Mouse (Mus musculus) MEL (cell line): ENCODE data around the gene Med13. TPM values are rescaled to one million over a fixed set of nuclear protein-coding genes. Genes with fewer than 3 reads are reported as not detected.

Source experiments
- DNase-seq: peaks from one replicate; pipeline ENCODE4 v3.0.0; 2011; ENCODE audit warnings: low read depth, low spot score
- H3K27ac ChIP-seq: 2 replicates; pipeline ENCODE4 v1.5.1; 2012; ENCODE audit warnings: low read depth, mild to moderate bottlenecking, control low read depth, low read length, moderate library complexity; ENCODE audit not compliant: control insufficient read depth
- H3K27me3 ChIP-seq, 2 experiments: fragments of 150-350 bp in 1 of 2; sonication (generic) in 1 of 2; 2 replicates each; pipeline ENCODE4 v1.6.1; 2012; ENCODE audit warnings: low read length in 2 of 2, mild to moderate bottlenecking in 2 of 2, improper control_type of control experiment in 1 of 2, moderate library complexity in 1 of 2; ENCODE audit not compliant: insufficient read depth in 2 of 2, control insufficient read depth in 1 of 2
- H3K36me3 ChIP-seq, 2 experiments: 2 replicates each; pipeline ENCODE4 v1.6.1; 2012 to 2014; ENCODE audit warnings: low read length in 2 of 2, improper control_type of control experiment in 1 of 2, inconsistent platforms in 1 of 2, mild to moderate bottlenecking in 1 of 2; ENCODE audit not compliant: insufficient read depth in 2 of 2, control insufficient read depth in 1 of 2
- H3K4me1 ChIP-seq, 2 experiments: fragments of 150-350 bp in 1 of 2; sonication (generic) in 1 of 2; 2 replicates each; pipeline ENCODE4 v1.6.1; 2012; ENCODE audit warnings: low read length in 2 of 2, improper control_type of control experiment in 1 of 2, mild to moderate bottlenecking in 1 of 2; ENCODE audit not compliant: insufficient read depth in 2 of 2, control insufficient read depth in 1 of 2
- H3K4me3 ChIP-seq, 2 experiments: fragments of 150-350 bp in 1 of 2; sonication (generic) in 1 of 2; 2 replicates each; pipeline ENCODE4 v1.5.1; 2012; ENCODE audit warnings: low read depth in 2 of 2, low read length in 2 of 2, mild to moderate bottlenecking in 2 of 2, moderate library complexity in 2 of 2, control low read depth in 1 of 2, improper control_type of control experiment in 1 of 2; ENCODE audit not compliant: control insufficient read depth in 1 of 2, insufficient read depth in 1 of 2
- H3K79me2 ChIP-seq: 2 replicates; pipeline ENCODE4 v1.6.1; 2012; ENCODE audit warnings: mild to moderate bottlenecking, low read length, moderate library complexity; ENCODE audit not compliant: control insufficient read depth, poor library complexity, insufficient read depth
- H3K9ac ChIP-seq: 2 replicates; pipeline ENCODE4 v1.6.1; 2012; ENCODE audit warnings: low read depth, mild to moderate bottlenecking, control low read depth, low read length, moderate library complexity; ENCODE audit not compliant: control insufficient read depth, poor library complexity, severe bottlenecking
- H3K9me3 ChIP-seq: fragments of 150-350 bp; sonication (generic); replicated peaks from 2 replicates; pipeline ENCODE4 v1.6.1; 2012; ENCODE audit warnings: mild to moderate bottlenecking, low read length, improper control_type of control experiment, moderate library complexity; ENCODE audit not compliant: insufficient read depth
- BHLHE40 ChIP-seq: IDR thresholded peaks from 2 replicates; pipeline ENCODE4 v1.6.1; 2012; ENCODE audit warnings: low read depth, mild to moderate bottlenecking, inconsistent platforms, low read length, improper control_type of control experiment, borderline replicate concordance
- CHD2 ChIP-seq: IDR thresholded peaks from 2 replicates; pipeline ENCODE4 v1.6.1; 2011; ENCODE audit warnings: low read length, improper control_type of control experiment
- ELF1 ChIP-seq: IDR thresholded peaks from 2 replicates; pipeline ENCODE4 v1.6.1; 2014; ENCODE audit warnings: low read depth, mild to moderate bottlenecking, inconsistent platforms, low read length, improper control_type of control experiment, moderate library complexity
- EP300 ChIP-seq, 2 experiments: IDR thresholded peaks; 2 replicates each; pipeline ENCODE4 v1.6.1; 2011; ENCODE audit warnings: improper control_type of control experiment in 2 of 2, low read length in 2 of 2, low read depth in 1 of 2, mild to moderate bottlenecking in 1 of 2
- ETS1 ChIP-seq: IDR thresholded peaks from 2 replicates; pipeline ENCODE4 v1.6.1; 2012; ENCODE audit warnings: low read depth, mild to moderate bottlenecking, inconsistent platforms, low read length, improper control_type of control experiment, moderate library complexity
- GATA1 ChIP-seq: IDR thresholded peaks from 2 replicates; pipeline ENCODE4 v1.6.1; 2011; ENCODE audit warnings: low read depth, low read length, improper control_type of control experiment
- KAT2A ChIP-seq: conservative IDR thresholded peaks from 2 replicates; pipeline ENCODE4 v1.6.1; 2012; ENCODE audit warnings: low read depth, low read length, improper control_type of control experiment, inconsistent platforms
- MAFK ChIP-seq: IDR thresholded peaks from 2 replicates; pipeline ENCODE4 v1.6.1; 2011; ENCODE audit warnings: low read depth, mild to moderate bottlenecking, low read length, improper control_type of control experiment, borderline replicate concordance
- MAX ChIP-seq: IDR thresholded peaks from 2 replicates; pipeline ENCODE4 v1.6.1; 2011; ENCODE audit warnings: low read length, improper control_type of control experiment
- MAZ ChIP-seq: IDR thresholded peaks from 2 replicates; pipeline ENCODE4 v1.6.1; 2012; ENCODE audit warnings: low read depth, mild to moderate bottlenecking, inconsistent platforms, low read length, improper control_type of control experiment
- MYC ChIP-seq: IDR thresholded peaks from 2 replicates; pipeline ENCODE4 v1.6.1; 2011; ENCODE audit warnings: low read depth, mild to moderate bottlenecking, low read length, improper control_type of control experiment, moderate library complexity
- NRF1 ChIP-seq: IDR thresholded peaks from 2 replicates; pipeline ENCODE4 v1.6.1; 2014; ENCODE audit warnings: low read depth, mild to moderate bottlenecking, inconsistent platforms, low read length, improper control_type of control experiment, moderate library complexity; ENCODE audit not compliant: poor library complexity, insufficient read depth, severe bottlenecking
- POLR2A ChIP-seq, 2 experiments: IDR thresholded peaks; 2 replicates each; pipeline ENCODE4 v1.6.1; 2011 to 2012; ENCODE audit warnings: low read length in 2 of 2, mild to moderate bottlenecking in 2 of 2, control low read depth in 1 of 2, improper control_type of control experiment in 1 of 2, low read depth in 1 of 2, moderate library complexity in 1 of 2; ENCODE audit not compliant: control insufficient read depth in 1 of 2, insufficient read depth in 1 of 2, poor library complexity in 1 of 2
- POLR2AphosphoS2 ChIP-seq: IDR thresholded peaks from 2 replicates; pipeline ENCODE4 v1.6.1; 2011; ENCODE audit warnings: low read length, improper control_type of control experiment
- POLR2AphosphoS5 ChIP-seq: IDR thresholded peaks from 2 replicates; pipeline ENCODE4 v1.6.1; 2012; ENCODE audit warnings: low read depth, borderline replicate concordance, mild to moderate bottlenecking, inconsistent platforms, low read length, moderate library complexity, mixed read lengths
- RCOR1 ChIP-seq: IDR thresholded peaks from 2 replicates; pipeline ENCODE4 v1.6.1; 2012; ENCODE audit warnings: low read depth, mild to moderate bottlenecking, inconsistent platforms, low read length, improper control_type of control experiment
- SMC3 ChIP-seq: IDR thresholded peaks from 2 replicates; pipeline ENCODE4 v1.6.1; 2011; ENCODE audit warnings: low read depth, low read length, improper control_type of control experiment
- TBP ChIP-seq: IDR thresholded peaks from 2 replicates; pipeline ENCODE4 v1.8.0; 2011; ENCODE audit warnings: low read depth, low read length, improper control_type of control experiment
- TCF12 ChIP-seq: IDR thresholded peaks from 2 replicates; pipeline ENCODE4 v1.6.1; 2014; ENCODE audit warnings: low read depth, mild to moderate bottlenecking, inconsistent platforms, low read length, improper control_type of control experiment, moderate library complexity
- ZC3H11A ChIP-seq: IDR thresholded peaks from 2 replicates; pipeline ENCODE4 v1.6.1; 2012; ENCODE audit warnings: low read depth, mild to moderate bottlenecking, inconsistent platforms, low read length, improper control_type of control experiment
- ZKSCAN1 ChIP-seq: IDR thresholded peaks from 2 replicates; pipeline ENCODE4 v1.6.1; 2012; ENCODE audit warnings: low read depth, mild to moderate bottlenecking, inconsistent platforms, low read length, improper control_type of control experiment, moderate library complexity
- ZNF384 ChIP-seq: IDR thresholded peaks from 2 replicates; pipeline ENCODE4 v1.6.1; 2012; ENCODE audit warnings: low read depth, mild to moderate bottlenecking, inconsistent platforms, low read length, improper control_type of control experiment
- polyA plus RNA-seq, 2 experiments: library from polyadenylated mRNA; stranded (reverse) in 1 of 2; unstranded in 1 of 2; fragments of >175 nt in 1 of 2; fragments of >200 nt in 1 of 2; gene quantifications; 2 replicates each; pipeline versions ENCODE4 v1.2.1 to v1.2.4; 2012; ENCODE audit warnings: low replicate concordance in 2 of 2, low read depth in 1 of 2; ENCODE audit not compliant: insufficient read length in 2 of 2, insufficient read depth in 1 of 2, missing spikeins in 1 of 2
- total RNA-seq: library from RNA; depleted of rRNA; stranded (reverse); fragments of 300-350 nt; gene quantifications from 2 replicates; pipeline ENCODE4 v1.2.3, GENCODE M21; 2012

Gene Med13
- total and polyA plus RNA-seq, 3 experiments, result 23.3 to 114 (median 26.4) TPM

DNA sequence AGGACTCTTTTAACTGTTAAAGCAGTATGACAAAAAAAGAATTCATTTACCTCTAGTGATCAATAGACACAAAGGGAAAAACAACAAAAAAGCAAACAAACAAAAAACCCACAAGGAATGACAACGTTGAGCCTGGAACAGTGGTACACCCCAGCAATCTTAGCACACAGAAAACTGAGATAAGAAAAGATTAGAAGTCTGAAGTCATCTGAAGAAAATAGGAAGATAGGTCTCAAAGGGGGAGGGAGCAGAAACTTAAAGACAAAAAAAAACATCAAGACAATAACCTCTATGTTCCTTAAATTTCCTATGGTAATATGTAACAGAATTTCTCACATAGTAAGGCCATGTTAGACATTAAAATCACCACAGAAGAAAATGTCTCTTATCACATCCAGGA, 104.1 kb downstream of the Med13 start:
- DNase-seq, result no peak
- Histone ChIP-seq H3K27me3 (no peaks in the 10 kb centered on the region), H3K4me1 (peaks cover 9 to 16% of the 10 kb centered on the region in 2 experiments), H3K27ac (no peak overlapping the region), H3K79me2 (peaks cover 15% of the 10 kb centered on the region), H3K36me3 (peaks cover 26 to 34% of the 10 kb centered on the region in 2 experiments), H3K4me3 (no peak overlapping the region), H3K9ac (no peak overlapping the region), H3K9me3 (no peaks in the 10 kb centered on the region)
- TF ChIP-seq POLR2A (IDR thresholded peaks at IDR 0.05; ENCODE audit: control insufficient read depth in 1 of 2, insufficient read depth in 1 of 2, low read depth in 1 of 2, low read length in 2 of 2, poor library complexity in 1 of 2) (no peak), TBP (no peak), POLR2AphosphoS5 (no peak), GATA1 (peak; percentile 37; the same call in 1 of the 2 replicates), ELF1 (no peak), KAT2A (no peak), ZNF384 (peak; percentile 63), EP300 (IDR thresholded peaks at IDR 0.05; ENCODE audit: low read depth in 1 of 2, low read length in 2 of 2) (peak; percentile 16 to 49; a peak in 2 of 4 replicates), BHLHE40 (0 out of 2 replicates have a peak, but pooled peaks have one; percentile 5), ETS1 (peak; percentile 51), CHD2 (no peak), NRF1 (no peak), MAX (no peak), MYC (no peak), POLR2AphosphoS2 (no peak), RCOR1 (peak; percentile 64), TCF12 (0 out of 2 replicates have a peak, but pooled peaks have one; percentile 15), MAZ (0 out of 2 replicates have a peak, but pooled peaks have one; percentile 23), ZC3H11A (no peak), SMC3 (no peak), ZKSCAN1 (0 out of 2 replicates have a peak, but pooled peaks have one; percentile 22), MAFK (0 out of 2 replicates have a peak, but pooled peaks have one; percentile 17)
